12 mouse cellular contexts compared by ENCODE assay signal in the genomic region with DNA sequence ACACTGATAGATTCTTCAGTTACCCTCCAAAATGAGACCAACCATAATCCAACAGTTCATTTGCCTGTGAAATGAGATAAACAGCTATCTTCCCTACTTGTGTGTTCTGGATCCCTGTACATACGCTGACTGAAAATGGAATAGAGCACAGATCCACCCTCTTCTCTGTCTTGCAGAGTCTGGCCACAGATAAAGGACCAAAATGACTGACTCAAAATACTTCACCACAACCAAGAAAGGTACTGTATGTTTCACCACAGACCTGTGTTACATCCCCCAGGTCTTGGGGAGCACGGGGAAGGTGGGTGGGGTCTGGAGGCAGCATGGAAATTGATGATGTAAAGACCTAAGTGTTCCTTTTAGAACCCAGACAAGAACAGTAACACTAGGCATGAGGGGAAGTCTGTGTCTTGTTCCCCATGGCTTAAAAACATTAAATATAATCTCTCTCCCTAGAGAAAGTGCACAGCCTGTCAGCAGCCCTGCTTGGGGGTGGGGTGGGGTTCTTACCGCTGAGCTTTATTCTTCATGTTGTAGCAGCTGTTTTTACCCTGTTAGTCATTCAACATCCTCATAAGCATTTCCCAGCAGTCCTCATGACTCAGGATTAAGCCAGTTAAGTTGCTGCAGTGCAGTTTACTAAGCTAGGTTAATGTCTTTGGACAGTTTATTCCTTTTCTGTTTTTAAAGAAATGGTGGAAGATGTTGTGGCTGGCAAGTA. TPM values are rescaled to one million over a fixed set of nuclear protein-coding genes. Genes with fewer than 3 reads are reported as not detected.
A peak's percentile ranks its signal among the peaks of the same experiment; 100 is the strongest.
DNase-seq lines count a peak whose midpoint lies in the region; TF ChIP-seq lines count a peak whose summit lies in the region.
"Had no signal": no experiment of that assay in that cellular context is flagged by ENCODE, and none has a peak within 500 bp of the region (broad histone marks: within the 10 kb centered on the region; RNA-seq: fewer than 3 reads in every experiment).

No protein-coding gene starts in this region.

- no peak for TF ChIP-seq POLR2A in embryonic fibroblast, embryonic 13.5 days (IDR thresholded peaks at IDR 0.05; ENCODE audit: low read depth, low read length)

- no peak overlapping the region for H3K4me3 ChIP-seq in layer of hippocampus, adult 2 months
- no peak overlapping the region for H3K4me3 ChIP-seq in embryonic fibroblast, embryonic 13.5 days (ENCODE audit: insufficient read depth, low read length)
- no peak overlapping the region for H3K4me3 ChIP-seq in macrophage (ENCODE audit: inconsistent target)

- H3K36me3 ChIP-seq in macrophage (ENCODE audit: inconsistent target), result peaks cover 10% of the 10 kb centered on the region; the same call in 1 of the 2 replicates

- 64% methylated on average over 3 of the region's 3 CpGs for WGBS in macrophage (ENCODE audit: missing documents)

- no peak for TF ChIP-seq CTCF in layer of hippocampus, adult 2 months (conservative IDR thresholded peaks at IDR 0.05)
- no peak for TF ChIP-seq CTCF in embryonic fibroblast, embryonic 13.5 days (IDR thresholded peaks at IDR 0.05; ENCODE audit: borderline replicate concordance, insufficient read depth, low read length)

- H3K4me1 ChIP-seq in embryonic fibroblast, embryonic 13.5 days (ENCODE audit: control insufficient read depth, insufficient read depth, low read length), result peaks cover 14% of the 10 kb centered on the region

- H3K79me2 ChIP-seq in macrophage (ENCODE audit: inconsistent target), result peaks cover 42% of the 10 kb centered on the region; the same call in 1 of the 2 replicates

- DNase-seq in layer of hippocampus, adult 2 months (ENCODE audit: low spot score in 2 of 2), result no peak
- no peak for DNase-seq in layer of hippocampus, postnatal 10 days (ENCODE audit: low spot score in 2 of 2)
- DNase-seq in MEL-GATA-1-ER (ENCODE audit: extremely low read depth, low read depth), result peak; percentile 70
- no peak for DNase-seq in thymus, postnatal 36 days
- no peak for DNase-seq in heart, postnatal 4 days
- no peak for DNase-seq in ovary, postnatal 14 days (ENCODE audit: low spot score)
- DNase-seq: adrenal gland, postnatal 25 days; kidney, adult 8-10 months; lung, postnatal 4 days; right cerebral cortex, postnatal 14 days had no signal

- peak overlapping the region; percentile 25; the same call in 1 of the 2 replicates for H3K27ac ChIP-seq in layer of hippocampus, adult 2 months
- peak overlapping the region; percentile 96 for H3K27ac ChIP-seq in embryonic fibroblast, embryonic 13.5 days (ENCODE audit: insufficient read depth, low read length)
- peak overlapping the region; percentile 96 for H3K27ac ChIP-seq in macrophage

RNA-seq across cellular contexts. Expression of a gene that starts 22.9 kb away (rescaled TPM):
- total RNA-seq in layer of hippocampus, adult 2 months (2021), result 100 to 1,000 TPM; 144 to 147 TPM
- 100 to 1,000 TPM; 116 to 130 TPM for total RNA-seq in layer of hippocampus, postnatal 10 days (2021)
- 62.4 and 65.8 TPM in 2 replicates for polyA plus RNA-seq in embryonic fibroblast, embryonic 13.5 days (2011; ENCODE audit: insufficient read length, low read depth, missing spikeins)
- 100 to 1,000 TPM in 15 of 26 experiments, 10 to 100 TPM in 11; 18.3 to 342 (median 135) TPM for total RNA-seq in macrophage (2018; cell fraction: chromatin; rRNA removed)
- 100 to 1,000 TPM in 18 of 26 experiments, 10 to 100 TPM in 8; 62.8 to 179 (median 114) TPM for total RNA-seq in macrophage (2018; cell fraction: cytosol; rRNA removed)
- total RNA-seq in macrophage (2018; cell fraction: nucleus; rRNA removed), result 100 to 1,000 TPM in 16 of 26 experiments, 10 to 100 TPM in 10; 43.0 to 233 (median 113) TPM
- 127 to 179 TPM (median 133 TPM) in 3 replicates for polyA plus RNA-seq in macrophage (2018)
- 10 to 100 TPM; 45.6 to 45.7 TPM for total RNA-seq in heart, postnatal 4 days (2021)

RNA-seq across cellular contexts. Expression of a gene that starts 48.4 kb away (rescaled TPM):
- 10 to 100 TPM; 87.7 to 95.3 TPM for total RNA-seq in layer of hippocampus, adult 2 months (2021)
- 10 to 100 TPM; 35.7 to 39.8 TPM for total RNA-seq in layer of hippocampus, postnatal 10 days (2021)
- not detected in 2 replicates for polyA plus RNA-seq in embryonic fibroblast, embryonic 13.5 days (2011; ENCODE audit: insufficient read length, low read depth, missing spikeins)
- not detected for total RNA-seq in macrophage (2018; cell fraction: chromatin; rRNA removed)
- total RNA-seq in macrophage (2018; cell fraction: cytosol; rRNA removed), result not detected
- total RNA-seq in macrophage (2018; cell fraction: nucleus; rRNA removed), result not detected
- not detected in 3 replicates for polyA plus RNA-seq in macrophage (2018)
- 1 to 10 TPM in 1 of 2 experiments, under 1 TPM in 1; 0.41 to 1.0 TPM for total RNA-seq in heart, postnatal 4 days (2021)

RNA-seq across cellular contexts. Expression of a gene that starts 55.6 kb away (rescaled TPM):
- total RNA-seq in layer of hippocampus, adult 2 months (2021), result 10 to 100 TPM; 93.6 to 97.7 TPM
- 10 to 100 TPM; 50.2 to 54.7 TPM for total RNA-seq in layer of hippocampus, postnatal 10 days (2021)
- 37.8 and 50.2 TPM in 2 replicates for polyA plus RNA-seq in embryonic fibroblast, embryonic 13.5 days (2011; ENCODE audit: insufficient read length, low read depth, missing spikeins)
- 10 to 100 TPM; 15.3 to 70.4 (median 34.4) TPM for total RNA-seq in macrophage (2018; cell fraction: chromatin; rRNA removed)
- 10 to 100 TPM; 18.0 to 48.6 (median 29.3) TPM for total RNA-seq in macrophage (2018; cell fraction: cytosol; rRNA removed)
- total RNA-seq in macrophage (2018; cell fraction: nucleus; rRNA removed), result 10 to 100 TPM; 14.6 to 55.5 (median 29.8) TPM
- polyA plus RNA-seq in macrophage (2018), result 29.9 to 46.7 TPM (median 32.6 TPM) in 3 replicates
- 10 to 100 TPM; 20.3 to 22.1 TPM for total RNA-seq in heart, postnatal 4 days (2021)

Comparison
In these comparisons a context has a peak if more than half of its experiments do, and no peak if none do; other contexts are left out.
1. H3K27ac ChIP-seq: peak in every context shown above with its lines; median percentile 96 in embryonic fibroblast, embryonic 13.5 days; 96 in macrophage; 25 in layer of hippocampus, adult 2 months.
2. RNA of a gene that starts 48.4 kb away (total RNA-seq): 87.7 to 95.3 TPM in layer of hippocampus, adult 2 months and 35.7 to 39.8 TPM in layer of hippocampus, postnatal 10 days; 0.41 to 1.0 TPM in heart, postnatal 4 days; every median in the first group is over 10 times any median in the second.